Mouse (Mus musculus): Measurements from ENCODE around the gene Lama1.

The Lama1 gene

DNA sequence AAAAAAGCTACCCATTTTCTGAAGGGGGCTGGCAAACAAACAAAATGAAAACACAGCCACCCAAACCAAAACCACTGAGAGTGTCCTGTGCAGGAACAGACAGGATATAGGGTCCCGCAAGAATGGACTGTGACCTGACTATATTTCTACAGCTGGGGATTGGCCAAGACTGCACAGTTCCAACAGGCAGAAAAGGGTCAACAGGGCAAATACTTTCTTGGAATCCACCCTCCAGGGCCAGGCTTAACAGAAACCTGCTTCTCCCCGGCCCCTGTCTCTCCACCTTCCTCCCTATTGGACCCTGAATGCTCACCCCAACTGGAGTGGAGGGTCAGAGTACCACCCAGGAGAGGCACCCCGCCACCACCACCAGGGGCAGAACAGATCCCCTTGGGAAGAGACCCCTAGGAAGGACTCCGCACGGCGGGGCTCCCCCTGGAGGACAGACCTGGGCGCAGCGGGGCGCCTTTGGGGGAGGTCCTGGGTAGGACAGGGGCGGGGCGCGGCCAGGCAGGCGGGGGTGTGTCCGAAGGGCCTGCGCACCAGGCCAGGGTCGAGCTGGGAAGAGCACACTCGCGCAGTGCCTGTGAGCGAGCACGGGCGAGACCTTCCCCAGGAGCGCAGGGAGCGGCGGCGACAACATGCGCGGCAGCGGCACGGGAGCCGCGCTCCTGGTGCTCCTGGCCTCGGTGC, at the start of gene Lama1:
Gene Lama1 (plus strand): TSS at position 566 of the 693 bp plus-strand sequence.
- no peak for DNase-seq

DNA sequence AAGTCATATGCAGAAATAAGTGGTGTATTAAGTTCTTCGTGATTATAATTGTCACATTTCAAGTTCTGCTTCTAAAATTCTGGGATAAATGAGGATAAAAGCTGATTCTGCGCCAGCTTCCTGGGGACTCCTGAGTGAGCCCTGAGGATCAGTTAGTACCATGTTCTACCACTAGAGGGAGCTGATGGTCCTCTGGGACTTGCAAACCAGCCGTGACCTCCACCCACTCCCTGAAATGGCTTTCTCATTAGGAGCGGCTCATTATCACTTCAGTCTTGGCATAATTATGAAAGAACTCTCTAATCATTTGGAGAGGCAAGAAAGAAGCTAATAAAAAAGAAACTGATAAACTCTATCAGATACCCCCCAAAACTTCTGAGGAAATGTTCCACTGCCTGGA, 45.6 kb upstream of the Lama1 start:
- peak; percentile 10 for DNase-seq

DNA sequence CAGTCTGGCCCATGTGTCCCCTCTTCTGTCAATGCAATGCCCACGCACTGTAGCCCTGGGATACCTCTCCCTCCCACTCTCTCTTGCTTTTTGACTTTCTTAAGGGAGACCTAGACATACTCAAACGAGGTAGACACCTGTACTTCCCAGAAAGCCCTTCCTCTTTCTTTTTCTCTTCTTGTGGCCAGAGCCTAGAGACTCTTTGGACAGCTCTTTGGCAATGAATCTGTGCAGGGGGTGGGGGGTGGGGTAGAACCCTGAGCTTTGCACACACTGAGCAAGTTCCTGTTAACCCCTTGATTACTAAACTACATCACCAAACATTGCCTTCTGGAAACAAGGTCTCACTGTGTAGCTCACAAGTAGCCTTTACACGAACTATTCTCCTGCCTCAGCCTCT, 32.8 kb upstream of the Lama1 start:
- DNase-seq, result no peak

DNA sequence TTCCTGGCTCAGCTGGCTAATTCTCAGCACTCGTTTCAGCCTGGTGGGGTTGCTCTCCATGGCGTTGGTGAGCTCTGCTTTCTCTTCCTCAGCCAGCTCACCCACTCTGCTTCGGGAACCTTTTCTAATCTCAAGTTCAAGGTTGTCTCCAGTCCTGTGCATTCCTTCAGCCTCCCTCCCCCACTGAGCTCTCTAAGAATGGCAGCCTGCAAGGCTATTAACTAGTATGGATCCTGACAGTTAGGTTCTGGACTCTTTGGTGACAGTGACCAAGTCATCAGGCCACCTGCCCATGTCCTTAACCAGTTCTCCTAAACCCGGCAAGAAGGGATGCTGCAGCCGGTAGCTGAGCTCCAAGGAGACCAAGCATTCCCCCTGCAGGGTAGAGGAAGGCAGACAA, 30.1 kb upstream of the Lama1 start:
- no peak for DNase-seq

DNA sequence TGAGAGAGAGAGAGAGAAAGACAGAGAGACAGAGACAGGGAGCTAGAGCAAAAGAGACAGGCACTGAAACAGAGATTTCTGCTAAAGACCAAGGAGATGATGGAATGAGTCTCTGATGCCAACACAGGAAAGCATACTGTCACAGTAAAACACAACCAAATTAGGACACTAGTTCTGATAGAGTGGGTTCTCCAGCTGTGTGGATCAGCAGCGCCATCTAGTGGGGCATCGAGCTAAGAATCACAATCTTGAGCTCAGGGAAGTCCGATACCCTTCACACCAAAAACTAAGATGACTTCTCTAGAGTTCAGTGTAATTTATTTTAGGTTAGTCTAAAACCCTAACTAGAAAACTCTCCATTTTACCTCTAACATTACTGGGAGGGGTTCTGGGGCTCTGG, 29.1 kb upstream of the Lama1 start:
- no peak for DNase-seq

DNA sequence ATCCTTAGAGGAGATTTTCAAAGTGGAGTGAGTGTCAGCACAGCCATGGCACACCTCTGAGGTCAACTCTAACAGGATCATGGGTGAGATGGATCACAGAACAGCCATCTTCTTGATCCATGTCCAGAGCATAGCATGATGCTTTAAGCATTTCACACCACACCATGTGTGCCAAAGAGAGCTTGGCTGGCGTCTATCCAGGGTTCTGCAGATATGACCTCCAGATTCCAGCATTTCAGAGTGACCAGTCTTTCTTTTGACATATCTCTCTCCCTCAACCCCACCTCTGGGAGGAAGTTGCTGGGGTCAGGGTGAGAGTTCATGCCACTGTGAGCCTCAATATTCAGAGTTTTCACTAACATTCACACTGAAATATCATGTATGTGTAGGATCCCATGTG, 18.5 kb upstream of the Lama1 start:
- DNase-seq, result no peak

DNA sequence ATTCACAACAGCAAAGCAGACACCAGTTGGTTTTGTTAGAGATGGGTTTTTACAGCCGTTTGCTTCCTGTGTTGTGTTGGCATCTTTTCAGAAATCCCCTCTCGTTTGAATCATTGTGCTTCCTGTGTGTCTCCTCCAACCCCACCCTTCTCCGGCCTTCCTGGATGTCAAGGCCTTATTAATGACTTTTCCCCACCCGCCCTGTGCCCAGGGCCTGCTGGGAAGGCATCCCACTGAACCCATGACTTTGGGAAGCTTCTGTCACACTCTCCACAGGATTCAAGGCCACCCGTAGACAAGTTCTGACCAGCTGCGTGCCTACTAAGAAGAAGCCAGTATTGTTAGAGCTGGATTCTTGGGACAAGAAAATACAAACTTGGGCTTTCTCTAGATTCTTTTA, 16.0 kb upstream of the Lama1 start:
- no peak for DNase-seq

DNA sequence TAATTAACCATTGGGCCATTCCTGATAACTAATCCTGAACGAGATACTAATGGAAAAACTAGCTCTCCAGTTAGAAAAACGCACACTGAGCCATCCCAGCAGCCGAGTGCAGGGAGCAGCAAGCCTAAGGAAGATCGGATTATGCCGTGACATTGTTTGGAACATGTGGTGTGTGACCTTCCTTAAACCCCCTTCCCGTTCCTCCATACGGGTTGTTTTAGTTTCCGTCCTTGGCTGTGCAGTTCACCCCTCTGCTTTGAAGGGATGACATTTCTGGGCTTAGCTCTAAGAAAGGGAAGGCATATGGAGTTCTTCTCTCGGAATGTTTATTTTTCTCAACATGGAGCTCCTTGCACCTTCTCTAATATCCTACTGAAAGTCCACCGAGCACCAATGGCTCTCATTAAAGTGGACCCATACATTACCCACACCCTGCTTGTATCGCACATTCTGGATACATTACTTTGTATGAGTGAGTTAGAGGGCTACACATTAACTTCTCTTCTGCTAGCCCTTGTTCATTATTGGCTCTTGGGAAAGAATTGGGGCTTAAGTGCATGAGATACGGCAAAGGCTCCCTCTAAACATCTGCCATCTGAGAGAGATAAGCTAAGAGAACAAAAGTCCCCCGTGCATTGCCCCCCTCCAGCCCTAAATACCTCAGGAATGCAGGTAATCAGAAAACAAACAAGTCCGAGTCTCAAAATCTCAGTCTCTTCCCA, 11.9 kb upstream of the Lama1 start:
- no peak for DNase-seq

DNA sequence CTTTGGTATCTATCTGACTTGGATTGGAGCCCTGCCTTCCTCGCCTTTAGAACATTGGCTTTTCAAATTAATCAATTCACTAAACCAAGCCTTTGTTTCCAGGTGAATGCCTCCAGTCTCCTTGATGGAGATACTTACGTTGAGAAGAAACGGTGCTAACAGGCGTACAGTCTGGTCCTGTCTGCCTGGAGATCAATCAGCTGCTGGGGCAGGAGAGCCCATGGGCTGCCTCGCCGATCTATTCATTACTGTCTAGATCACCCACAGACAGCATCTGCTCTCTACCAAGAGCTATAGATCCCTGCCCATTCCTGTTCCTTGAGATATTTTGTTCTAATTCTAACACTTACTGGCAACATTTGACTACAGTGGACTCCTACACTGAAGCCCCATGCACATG, 9.6 kb upstream of the Lama1 start:
- no peak for DNase-seq

DNA sequence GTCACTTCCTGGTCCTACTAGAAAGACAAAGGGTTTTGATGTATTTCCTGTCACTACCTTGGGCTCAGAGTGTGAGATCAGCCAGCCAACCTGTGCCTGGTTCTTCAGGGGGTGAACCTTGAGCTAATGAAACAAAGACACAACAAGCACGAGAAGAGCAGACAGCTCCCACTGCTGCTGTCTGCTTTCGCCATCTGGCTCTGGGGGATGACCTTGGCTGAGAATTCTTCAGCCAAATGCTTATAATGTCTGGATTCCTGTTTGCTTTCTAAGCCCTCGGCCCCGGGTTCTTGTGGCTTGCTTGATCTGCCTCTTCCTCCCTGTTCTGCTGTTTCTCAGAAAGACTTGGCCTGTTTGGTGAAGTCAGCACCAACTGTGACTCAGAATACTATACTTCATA, 6.4 kb upstream of the Lama1 start:
- DNase-seq, result no peak

DNA sequence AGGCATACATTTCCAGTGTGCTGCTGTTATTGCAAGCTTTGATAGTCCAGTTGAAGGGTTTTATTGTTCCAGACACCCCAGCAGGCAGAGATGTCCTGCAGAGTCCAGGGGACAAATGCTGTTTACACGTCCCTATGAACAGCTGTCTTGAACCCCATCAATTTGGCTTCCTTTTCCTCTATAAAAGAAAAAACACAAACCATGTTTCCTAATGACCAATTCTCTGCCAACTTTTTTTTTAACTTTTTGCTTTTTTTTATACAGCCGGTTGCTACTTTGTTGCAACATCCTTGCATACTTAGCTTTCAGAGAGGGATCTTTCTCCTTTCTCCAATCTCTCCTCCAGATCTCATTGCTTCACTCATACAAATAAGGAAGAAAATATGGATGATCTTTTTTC, 4.4 kb upstream of the Lama1 start:
- no peak for DNase-seq

DNA sequence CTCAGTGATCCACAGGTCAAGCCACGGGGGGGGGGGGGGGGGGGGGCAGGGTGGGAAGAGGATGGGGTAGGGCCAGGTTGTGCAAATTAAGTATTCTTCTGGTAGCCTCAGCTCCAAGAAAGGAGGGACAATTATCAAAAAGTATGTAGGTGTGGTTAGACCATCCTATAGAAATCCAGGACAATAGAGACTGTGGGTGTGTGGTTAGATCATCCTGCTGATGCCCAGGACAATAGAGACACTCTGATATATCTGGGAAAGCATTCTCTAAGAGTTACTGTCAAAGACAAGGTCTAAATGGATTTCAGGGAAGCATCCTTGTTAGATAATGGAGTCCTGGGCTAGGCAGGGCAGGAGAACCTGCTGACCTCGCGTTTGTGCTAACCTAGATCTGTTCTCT, 3.2 kb upstream of the Lama1 start:
- no peak for DNase-seq

DNA sequence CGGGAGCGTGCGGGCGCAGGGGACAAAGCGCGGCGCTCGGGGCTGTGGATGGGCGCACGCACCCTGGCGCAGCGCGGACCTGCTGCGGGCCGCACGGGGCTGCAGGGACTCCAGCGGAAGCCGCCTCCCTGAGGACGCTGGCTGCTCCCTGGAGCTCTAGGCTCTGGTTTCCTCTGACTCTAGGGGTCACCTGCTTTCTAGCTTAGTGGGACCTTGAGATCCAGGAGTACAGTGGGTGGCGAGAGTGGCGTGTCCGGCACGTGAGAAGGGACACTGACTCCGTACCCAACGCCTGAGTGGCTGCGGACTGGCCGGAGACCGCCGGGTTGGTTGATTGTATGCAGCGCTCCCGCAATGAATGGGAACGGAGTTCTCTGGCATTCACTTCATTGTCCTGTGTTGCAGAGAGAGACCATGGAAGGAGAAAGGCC, 417 bp downstream of the Lama1 start:
- DNase-seq, result no peak

DNA sequence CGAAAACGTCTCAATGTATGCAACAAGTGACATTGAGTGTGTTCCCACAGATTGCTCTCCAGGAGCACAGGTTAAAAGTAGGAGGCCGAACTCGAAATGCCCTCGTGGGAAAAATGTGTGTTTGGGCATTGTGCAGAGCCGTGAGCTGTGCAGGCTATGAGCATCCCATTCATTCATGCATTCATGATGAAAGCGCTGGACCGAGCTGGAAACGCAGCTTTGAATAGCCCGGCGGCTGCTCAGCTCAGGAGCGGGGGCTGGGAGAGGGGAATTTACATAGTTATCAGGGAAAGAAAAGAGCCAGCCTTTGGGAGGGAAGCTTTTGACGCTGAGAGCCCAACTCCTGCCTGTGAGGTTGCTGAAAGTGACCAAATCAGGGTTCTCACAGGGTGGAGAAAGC, 1.2 kb downstream of the Lama1 start:
- DNase-seq, result no peak

DNA sequence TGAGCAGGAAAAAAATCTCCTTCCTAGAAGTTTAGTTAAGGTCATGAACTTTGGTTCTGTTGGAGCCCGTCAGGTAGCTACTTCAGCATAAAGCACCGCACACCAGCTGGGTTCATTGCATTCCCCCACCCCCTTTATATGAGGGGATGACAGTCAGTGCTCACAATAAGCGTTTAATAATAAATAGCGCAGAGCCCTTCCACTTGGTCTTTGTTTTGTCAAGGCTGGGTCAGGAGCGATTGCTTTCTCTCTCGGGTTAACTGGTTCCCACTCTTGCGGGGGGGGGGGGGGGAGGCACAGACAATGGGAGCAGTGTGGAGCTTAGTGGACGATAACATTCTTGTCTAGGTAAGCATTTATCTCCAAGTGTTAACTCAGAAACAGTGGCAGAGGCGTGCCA, 4.7 kb downstream of the Lama1 start:
- DNase-seq, result no peak

DNA sequence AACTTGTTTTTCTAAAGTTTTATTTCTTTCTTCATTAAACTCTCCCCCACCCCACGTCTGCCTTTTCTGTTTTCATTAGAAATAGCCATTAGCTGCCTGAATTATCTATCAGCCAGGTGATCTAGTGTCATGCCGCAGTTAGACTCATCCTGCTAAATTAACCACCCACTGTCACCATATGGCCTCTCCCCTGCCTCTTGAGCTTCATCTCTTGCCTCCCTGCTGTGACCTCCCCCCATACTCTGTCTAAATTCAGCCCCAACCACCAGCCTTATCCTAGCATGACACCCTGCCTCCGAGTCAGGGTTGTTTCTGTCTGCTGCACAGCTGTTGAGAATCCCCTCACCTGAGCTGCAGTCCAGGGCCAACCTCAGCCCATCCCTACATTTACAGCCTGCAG, 5.9 kb downstream of the Lama1 start:
- no peak for DNase-seq

DNA sequence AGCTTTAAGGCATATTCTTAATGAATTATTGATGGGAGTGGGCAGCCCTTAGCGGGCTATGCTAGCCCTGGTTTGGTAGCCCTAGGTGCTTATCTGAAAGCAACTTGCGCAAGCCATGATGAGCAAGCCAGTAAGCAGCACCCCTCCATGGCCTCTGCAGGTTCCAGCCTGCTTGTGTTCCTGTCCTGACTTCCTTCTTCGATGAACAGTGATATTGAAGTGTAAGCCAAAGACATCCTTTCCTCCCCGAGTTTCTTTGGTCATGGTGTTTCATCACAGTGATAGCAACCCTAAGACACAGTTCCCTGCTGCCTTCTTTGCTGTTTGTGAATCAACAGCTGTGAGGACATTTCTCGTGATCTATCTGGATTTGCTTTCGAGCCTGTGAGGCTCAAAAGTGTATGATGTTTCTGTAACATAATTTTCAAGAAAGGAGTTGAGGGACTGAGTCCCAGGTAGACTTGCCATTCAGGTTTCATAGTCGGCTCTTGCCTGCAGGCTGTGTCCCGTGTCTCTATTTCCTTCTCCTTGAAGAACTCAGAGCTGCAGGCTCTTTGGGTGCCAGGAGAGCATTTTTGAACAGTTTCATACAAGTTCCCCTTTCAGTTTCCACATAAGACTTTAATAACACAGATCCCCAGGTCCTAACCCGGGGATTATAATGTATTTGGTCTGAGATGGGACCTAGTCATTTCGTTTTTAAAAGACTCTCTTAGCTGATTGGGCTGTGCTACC, 8.1 kb downstream of the Lama1 start:
- DNase-seq, result no peak

DNA sequence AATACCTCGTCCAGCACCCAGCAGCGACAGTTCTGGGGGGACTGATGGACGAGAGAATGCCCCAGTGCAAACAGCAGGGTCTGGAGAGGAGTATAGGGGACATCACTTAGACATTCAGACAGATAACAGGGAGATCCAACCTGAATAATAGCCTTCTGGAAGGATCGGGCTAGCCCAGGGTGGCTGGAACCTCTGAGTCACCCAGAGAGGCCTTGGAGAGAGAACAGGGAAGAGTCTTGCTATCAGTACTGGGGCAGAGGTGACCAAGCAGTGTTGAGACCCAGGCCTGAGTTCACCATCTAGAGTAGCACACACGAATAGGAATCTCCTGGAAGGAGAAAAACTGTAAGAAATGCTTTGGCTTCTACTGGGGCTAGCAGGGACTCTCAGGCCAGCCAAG, 9.3 kb downstream of the Lama1 start:
- DNase-seq, result no peak

DNA sequence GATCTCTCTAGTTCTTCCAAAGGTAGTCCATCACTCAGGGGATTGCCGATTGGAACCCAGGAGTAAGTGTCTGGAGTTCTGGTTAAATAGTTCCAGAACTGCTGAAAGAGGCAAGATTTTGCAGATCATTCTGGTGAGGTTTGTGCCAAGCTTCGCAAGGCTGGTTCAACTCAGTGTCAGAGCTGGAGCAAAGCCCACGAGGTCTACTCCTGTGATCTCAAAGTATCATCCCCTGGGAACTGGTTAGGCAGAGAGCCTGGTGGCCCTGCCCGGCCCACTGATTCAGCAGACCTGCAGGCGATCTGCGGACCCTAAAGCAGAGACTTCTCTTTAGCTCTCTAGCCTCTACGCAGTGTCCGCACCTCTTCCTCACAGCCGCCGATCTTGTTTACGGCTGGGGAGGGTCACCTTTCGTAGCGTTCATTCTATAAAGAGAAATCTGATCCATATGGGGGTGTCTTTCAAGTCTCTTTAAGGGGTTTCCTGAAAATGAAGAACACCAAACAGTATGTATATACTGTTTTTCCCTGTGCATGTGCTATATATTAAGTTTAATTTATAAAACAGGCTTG, 10.8 kb downstream of the Lama1 start:
- DNase-seq, result no peak

DNA sequence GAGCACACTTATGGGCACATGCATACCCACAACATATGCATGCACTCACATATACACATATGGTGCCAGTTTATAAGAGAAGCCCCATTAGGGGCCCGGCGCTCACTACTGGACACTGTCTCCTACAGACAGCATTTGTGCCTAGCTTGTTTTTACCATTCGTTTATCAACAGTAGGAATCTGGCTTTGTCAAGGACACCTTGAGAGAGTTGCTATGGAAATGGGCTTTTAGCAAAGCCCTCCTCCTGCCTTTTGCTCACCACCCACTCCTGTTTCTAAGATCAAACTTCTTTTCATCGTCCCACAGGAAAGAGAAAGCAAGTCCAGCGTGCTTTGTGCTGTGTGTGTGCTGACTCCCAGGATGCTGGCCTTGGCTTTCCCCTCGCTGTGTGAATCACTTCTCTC, 13.3 kb downstream of the Lama1 start:
- no peak for DNase-seq

DNA sequence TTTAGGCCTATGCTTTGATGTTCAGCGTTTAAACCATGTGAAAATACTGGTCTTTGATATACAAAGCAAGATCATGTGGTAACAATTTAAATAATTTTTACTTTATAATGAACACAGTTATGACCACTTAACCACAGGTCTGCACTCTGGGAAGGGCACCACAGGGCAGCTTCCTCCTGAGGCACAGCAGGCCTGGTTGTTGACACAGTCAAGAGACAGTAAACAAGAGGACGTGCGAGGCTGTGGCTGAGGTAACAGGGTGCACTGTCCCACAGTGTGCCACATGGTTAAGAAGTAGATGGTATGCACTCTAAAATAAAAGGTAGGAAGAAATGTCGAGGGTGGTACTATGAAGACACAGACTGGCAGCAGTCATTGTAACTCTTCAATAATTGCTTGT, 14.3 kb downstream of the Lama1 start:
- DNase-seq, result no peak

DNA sequence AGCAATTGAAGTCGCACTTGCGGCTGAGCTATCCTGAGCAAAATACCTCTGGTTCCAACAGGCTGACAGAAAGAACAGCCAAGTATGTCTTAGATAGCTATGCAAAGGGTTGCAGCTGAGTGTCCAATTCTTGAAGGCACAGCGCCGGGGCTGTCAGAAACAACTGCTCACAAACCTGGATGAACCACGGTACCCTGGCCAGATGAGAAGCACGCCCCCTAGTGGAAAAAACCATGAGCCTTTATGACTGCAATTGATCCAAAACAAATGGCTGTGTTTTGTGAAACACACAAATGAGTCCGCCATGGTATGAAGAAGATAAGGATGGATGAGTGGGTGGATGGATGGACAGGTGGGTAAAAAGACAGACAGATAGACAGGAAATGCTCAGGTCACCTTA, 15.9 kb downstream of the Lama1 start:
- DNase-seq, result no peak

DNA sequence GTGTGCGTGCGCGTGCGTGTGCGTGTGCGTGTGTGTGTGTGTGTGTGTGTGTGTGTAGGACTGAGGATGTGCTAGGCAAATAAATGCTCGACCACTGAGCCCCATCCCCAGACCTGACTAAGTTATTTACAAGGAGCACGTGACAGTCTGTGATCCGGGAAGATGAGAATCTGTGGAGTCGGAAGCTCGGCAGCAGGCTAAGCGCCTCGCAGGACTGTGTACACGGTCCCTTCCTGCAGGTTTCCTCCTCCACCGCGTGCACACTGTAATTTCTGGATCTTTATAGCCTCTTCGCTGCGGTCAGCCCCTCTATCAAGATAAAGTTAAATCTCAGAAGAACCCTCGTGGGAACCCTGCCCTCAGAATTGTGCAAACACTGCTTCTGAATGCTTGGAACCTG, 18.4 kb downstream of the Lama1 start:
- DNase-seq, result no peak

DNA sequence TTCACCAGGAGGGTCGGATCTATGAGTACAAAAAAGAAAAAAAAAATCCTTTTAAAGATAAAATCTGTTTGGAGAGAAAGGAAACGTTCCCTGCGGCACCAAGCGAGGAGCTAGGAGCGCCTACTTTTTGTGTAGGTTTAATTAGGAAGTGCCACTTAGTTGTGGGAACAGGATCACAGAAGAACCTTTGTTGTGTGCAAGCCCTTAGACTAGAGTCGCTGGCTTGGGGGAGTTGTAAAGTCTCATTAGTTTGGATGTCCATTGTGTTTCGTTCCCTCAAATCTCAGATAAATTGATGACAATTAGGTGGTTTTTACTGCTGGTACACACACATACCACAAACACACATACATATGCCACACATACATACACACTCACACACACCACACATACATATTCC, 25.0 kb downstream of the Lama1 start:
- no peak for DNase-seq

All from cerebellum, adult 9-11 months (tissue).